Mouse (Mus musculus) G1E (cell line): ENCODE results near the gene Ndufb8. TPM values are rescaled to one million over a fixed set of nuclear protein-coding genes. Genes with fewer than 3 reads are reported as not detected.

Experiments used
- ATAC-seq: 2 replicates; pipeline ENCODE4 v1.8.0; 2016; ENCODE audit warnings: mild to moderate bottlenecking; ENCODE audit not compliant: insufficient number of reproducible peaks, poor library complexity, low FRiP score, severe bottlenecking; ENCODE audit errors: extremely low read depth
- DNase-seq: peaks from one replicate; pipeline ENCODE4 v3.0.0; 2012; ENCODE audit warnings: low spot score
- H3K27me3 ChIP-seq: 2 replicates; pipeline ENCODE4 v1.6.1; 2012; ENCODE audit warnings: mild to moderate bottlenecking, low read length, inconsistent platforms; ENCODE audit not compliant: insufficient read depth
- H3K36me3 ChIP-seq: replicated peaks from 2 replicates; pipeline ENCODE3; 2012; ENCODE audit warnings: mild to moderate bottlenecking, inconsistent platforms
- H3K4me1 ChIP-seq: 2 replicates; pipeline ENCODE4 v1.6.1; 2012; ENCODE audit warnings: low read depth, low read length, inconsistent platforms, mixed read lengths; ENCODE audit not compliant: insufficient read depth
- H3K4me3 ChIP-seq: 2 replicates; pipeline ENCODE4 v1.5.1; 2012; ENCODE audit warnings: low read depth, mild to moderate bottlenecking, inconsistent platforms, low read length, moderate library complexity, mixed read lengths
- H3K9me3 ChIP-seq: replicated peaks from 2 replicates; pipeline ENCODE4 v1.6.1; 2012; ENCODE audit warnings: inconsistent platforms
- CTCF ChIP-seq: IDR thresholded peaks from 2 replicates; pipeline ENCODE4 v1.5.1; 2012; ENCODE audit warnings: low read depth, low read length, inconsistent platforms, mixed read lengths
- GATA1 ChIP-seq: IDR thresholded peaks from 2 replicates; pipeline ENCODE4 v1.6.1; 2012; ENCODE audit warnings: borderline replicate concordance, low read length, inconsistent platforms, mixed read lengths
- GATA2 ChIP-seq: IDR thresholded peaks from 2 replicates; pipeline ENCODE4 v1.6.1; 2012; ENCODE audit warnings: low read depth, low read length, inconsistent platforms, borderline replicate concordance
- POLR2AphosphoS5 ChIP-seq: IDR thresholded peaks from 2 replicates; pipeline ENCODE4 v1.6.1; 2012; ENCODE audit warnings: low read depth, low read length, inconsistent platforms; ENCODE audit not compliant: insufficient replicate concordance
- TAL1 ChIP-seq: conservative IDR thresholded peaks from 2 replicates; pipeline ENCODE4 v1.6.1; 2012; ENCODE audit warnings: low read depth, low read length, inconsistent platforms, mixed read lengths
- polyA plus RNA-seq: library from polyadenylated mRNA; stranded (reverse); fragments of >175 nt; gene quantifications from 2 replicates; pipeline ENCODE4 v1.2.3, GENCODE M21; 2012
- total RNA-seq, 2 experiments: library from RNA; stranded (forward) in 1 of 2; stranded (reverse) in 1 of 2; fragments of 200-1000 nt in 1 of 2; fragments of >200 nt in 1 of 2; fragmentation: Nextera tagmentation in 1 of 2; gene quantifications; 2 replicates each; pipeline ENCODE4 v1.2.3; 2014 to 2017

The Ndufb8 gene
- total and polyA plus RNA-seq, 3 experiments: 136 to 362 (median 238) TPM

GRCm38 (mm10) chr19:44500240-44500639 lies 55.0 kb downstream of the Ndufb8 start:
- TF ChIP-seq GATA1 (no peak), POLR2AphosphoS5 (no peak)
- H3K4me1 ChIP-seq: no peaks in the 10 kb centered on the region
- no peak overlapping the region for H3K4me3 ChIP-seq
- H3K27me3 ChIP-seq: peaks cover 10% of the 10 kb centered on the region
- DNase-seq (no peak), ATAC-seq (no peak)
- H3K36me3 ChIP-seq: no peaks in the 10 kb centered on the region
- H3K9me3 ChIP-seq: no peaks in the 10 kb centered on the region

GRCm38 (mm10) chr19:44498936-44499335 lies 56.3 kb downstream of the Ndufb8 start:
- no peak for ATAC-seq
- H3K9me3 ChIP-seq: no peaks in the 10 kb centered on the region
- H3K4me3 ChIP-seq: no peak overlapping the region
- peaks cover 10% of the 10 kb centered on the region for H3K27me3 ChIP-seq
- no peaks in the 10 kb centered on the region for H3K36me3 ChIP-seq
- no peak for TF ChIP-seq POLR2AphosphoS5
- no peak for TF ChIP-seq CTCF
- TF ChIP-seq GATA1: no peak
- no peak for TF ChIP-seq TAL1
- TF ChIP-seq GATA2: no peak
- no peaks in the 10 kb centered on the region for H3K4me1 ChIP-seq
- DNase-seq: no peak

Other genes with a start within 250 kb of the Ndufb8 start
- 0.23 TPM in 1 of 2 replicates, not detected in the other for gene Scd4, start 222.3 kb downstream of the Ndufb8 start, total RNA-seq (2014; fragmentation: Nextera tagmentation)
- gene Scd4, start 222.3 kb downstream of the Ndufb8 start, total RNA-seq (2017): 0.44 and 0.76 TPM in 2 replicates
- 0.10 and 0.13 TPM in 2 replicates for gene Scd4, start 222.3 kb downstream of the Ndufb8 start, polyA plus RNA-seq
- gene Scd1, start 147.6 kb downstream of the Ndufb8 start, total RNA-seq (2014; fragmentation: Nextera tagmentation): 0.38 and 0.63 TPM in 2 replicates
- 5.6 and 6.4 TPM in 2 replicates for gene Scd1, start 147.6 kb downstream of the Ndufb8 start, total RNA-seq (2017)
- gene Scd1, start 147.6 kb downstream of the Ndufb8 start, polyA plus RNA-seq: 6.6 TPM in 2 replicates
- gene Wnt8b, start 62.0 kb downstream of the Ndufb8 start, total RNA-seq (2014; fragmentation: Nextera tagmentation): not detected in 2 replicates
- gene Wnt8b, start 62.0 kb downstream of the Ndufb8 start, total RNA-seq (2017): 0.05 TPM in 1 of 2 replicates, not detected in the other
- gene Wnt8b, start 62.0 kb downstream of the Ndufb8 start, polyA plus RNA-seq: not detected in 2 replicates
- 0.98 and 1.4 TPM in 2 replicates for gene Sec31b, start 9.6 kb downstream of the Ndufb8 start, total RNA-seq (2014; fragmentation: Nextera tagmentation)
- gene Sec31b, start 9.6 kb downstream of the Ndufb8 start, total RNA-seq (2017): 0.12 and 0.16 TPM in 2 replicates
- 0.21 and 0.37 TPM in 2 replicates for gene Sec31b, start 9.6 kb downstream of the Ndufb8 start, polyA plus RNA-seq
- not detected in 2 replicates for gene Gm20538, start 2.6 kb downstream of the Ndufb8 start, total RNA-seq (2014; fragmentation: Nextera tagmentation)
- not detected in 2 replicates for gene Gm20538, start 2.6 kb downstream of the Ndufb8 start, total RNA-seq (2017)
- not detected in 2 replicates for gene Gm20538, start 2.6 kb downstream of the Ndufb8 start, polyA plus RNA-seq
- gene Hif1an, start 7.4 kb upstream of the Ndufb8 start, total RNA-seq (2014; fragmentation: Nextera tagmentation): 11.7 and 12.5 TPM in 2 replicates
- gene Hif1an, start 7.4 kb upstream of the Ndufb8 start, total RNA-seq (2017): 7.4 and 9.9 TPM in 2 replicates
- 14.2 and 15.0 TPM in 2 replicates for gene Hif1an, start 7.4 kb upstream of the Ndufb8 start, polyA plus RNA-seq
- gene Pax2, start 200.6 kb upstream of the Ndufb8 start, total RNA-seq (2014; fragmentation: Nextera tagmentation): not detected in 2 replicates
- 0.27 TPM in 1 of 2 replicates, not detected in the other for gene Pax2, start 200.6 kb upstream of the Ndufb8 start, total RNA-seq (2017)
- not detected in 2 replicates for gene Pax2, start 200.6 kb upstream of the Ndufb8 start, polyA plus RNA-seq